Mouse (Mus musculus) erythroid progenitor cell, adult 5-6 weeks (primary cell): ENCODE data around the gene Atf6. TPM values are rescaled to one million over a fixed set of nuclear protein-coding genes. Genes with fewer than 3 reads are reported as not detected.

ENCODE experiments used
- ATAC-seq: replicated peaks from 2 replicates; pipeline ENCODE4 v1.8.0; 2016; ENCODE audit warnings: moderate number of reproducible peaks, mild to moderate bottlenecking, moderate TSS enrichment, inconsistent platforms; ENCODE audit not compliant: poor library complexity, low FRiP score, severe bottlenecking
- total RNA-seq, 2 experiments: library from RNA; stranded (forward) in 1 of 2; stranded (reverse) in 1 of 2; fragments of 150-400 nt in 1 of 2; fragments of 186-747, 209-891 nt in 1 of 2; gene quantifications; 2 replicates each; pipeline versions ENCODE4 v1.2.3 to v1.2.4; 2015 to 2017; ENCODE audit warnings: low replicate concordance in 2 of 2

Gene Atf6
- total RNA-seq, 2 experiments from 2014 or later = 26.4 to 27.2 TPM

DNA sequence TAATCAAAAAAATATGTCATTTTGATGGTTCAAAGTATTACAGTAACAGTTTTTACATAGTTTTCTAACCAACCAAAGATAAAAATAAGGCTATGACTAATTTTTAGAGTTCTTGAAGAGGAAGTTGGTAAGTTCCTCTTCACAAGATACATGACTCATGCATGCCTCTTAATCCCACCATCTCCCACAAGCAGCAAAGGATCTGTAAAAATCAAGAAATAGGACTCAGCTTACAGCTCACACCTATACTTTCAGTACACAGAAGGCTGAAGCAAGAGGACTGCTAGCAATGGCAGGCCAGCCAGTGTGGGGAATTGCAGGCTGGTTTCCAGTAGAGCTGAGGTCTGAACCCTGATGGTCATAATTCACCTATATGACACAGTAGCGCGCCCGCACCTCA lies 14.0 kb downstream of the Atf6 start:
- ATAC-seq = no peak

DNA sequence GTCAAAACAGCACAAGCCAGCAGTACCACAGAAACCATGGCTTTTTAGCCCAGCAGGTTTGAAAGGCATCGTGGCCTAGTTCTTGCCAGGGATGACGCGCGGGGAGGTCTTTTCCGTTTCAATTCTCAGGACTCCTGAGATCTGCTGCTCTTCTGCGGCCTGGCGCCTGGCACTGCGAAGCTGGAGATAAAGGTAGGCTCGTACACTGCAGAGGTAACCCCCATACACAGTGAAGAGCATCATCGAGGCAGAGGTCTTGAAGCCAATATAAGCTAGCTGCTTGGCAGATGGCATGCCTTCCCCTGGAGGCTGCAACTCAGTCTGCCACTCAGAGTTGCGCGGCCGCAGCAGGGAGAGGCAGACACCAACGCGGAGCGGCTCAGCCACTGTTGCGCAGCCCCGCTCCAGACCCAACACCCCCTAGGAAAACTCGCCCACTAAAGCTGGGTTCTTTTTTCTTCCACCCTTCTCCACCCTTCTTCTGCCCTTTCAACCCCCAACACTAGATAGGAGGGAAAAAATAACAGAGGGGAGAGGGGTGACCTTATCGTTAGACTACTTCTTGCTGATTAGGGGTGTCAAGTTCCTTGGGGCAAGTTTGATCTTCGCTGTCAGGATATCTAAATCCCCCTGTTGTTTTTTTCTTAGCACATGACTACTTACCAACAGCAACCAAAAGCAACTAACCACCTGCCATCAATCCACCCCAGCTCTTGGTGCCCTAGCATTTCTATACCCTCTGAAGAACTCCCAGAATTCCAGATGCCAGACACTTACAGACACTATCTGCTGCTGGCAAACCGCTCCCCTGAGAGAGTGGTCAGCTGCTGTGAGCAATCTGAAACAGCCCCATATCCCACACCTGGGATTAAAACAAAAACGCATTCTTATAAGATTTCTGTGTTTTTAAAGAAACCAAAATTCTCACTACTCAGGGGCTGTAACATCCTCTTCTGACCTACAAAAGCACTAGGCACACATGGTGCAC lies 16.6 kb downstream of the Atf6 start:
- no peak for ATAC-seq

DNA sequence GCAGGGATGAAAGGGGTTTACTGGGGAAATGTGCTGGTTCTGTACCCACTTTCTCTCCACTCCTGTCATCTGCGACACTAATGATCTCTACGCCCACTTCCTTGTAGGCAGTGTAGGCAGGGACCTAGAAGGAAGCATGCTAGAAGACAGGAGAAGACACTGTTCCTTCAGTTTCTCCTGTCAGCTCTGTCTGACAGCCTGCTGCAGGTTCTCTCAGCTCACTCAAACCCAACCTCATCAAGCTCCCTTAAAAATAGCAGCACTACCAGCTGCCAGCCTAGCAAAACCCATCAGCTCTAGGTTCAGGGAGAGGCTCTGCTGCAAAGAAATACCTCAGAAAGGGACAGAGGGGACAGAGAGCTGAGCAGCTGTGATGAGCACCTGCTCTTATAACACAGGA lies 17.6 kb downstream of the Atf6 start:
- no peak for ATAC-seq

DNA sequence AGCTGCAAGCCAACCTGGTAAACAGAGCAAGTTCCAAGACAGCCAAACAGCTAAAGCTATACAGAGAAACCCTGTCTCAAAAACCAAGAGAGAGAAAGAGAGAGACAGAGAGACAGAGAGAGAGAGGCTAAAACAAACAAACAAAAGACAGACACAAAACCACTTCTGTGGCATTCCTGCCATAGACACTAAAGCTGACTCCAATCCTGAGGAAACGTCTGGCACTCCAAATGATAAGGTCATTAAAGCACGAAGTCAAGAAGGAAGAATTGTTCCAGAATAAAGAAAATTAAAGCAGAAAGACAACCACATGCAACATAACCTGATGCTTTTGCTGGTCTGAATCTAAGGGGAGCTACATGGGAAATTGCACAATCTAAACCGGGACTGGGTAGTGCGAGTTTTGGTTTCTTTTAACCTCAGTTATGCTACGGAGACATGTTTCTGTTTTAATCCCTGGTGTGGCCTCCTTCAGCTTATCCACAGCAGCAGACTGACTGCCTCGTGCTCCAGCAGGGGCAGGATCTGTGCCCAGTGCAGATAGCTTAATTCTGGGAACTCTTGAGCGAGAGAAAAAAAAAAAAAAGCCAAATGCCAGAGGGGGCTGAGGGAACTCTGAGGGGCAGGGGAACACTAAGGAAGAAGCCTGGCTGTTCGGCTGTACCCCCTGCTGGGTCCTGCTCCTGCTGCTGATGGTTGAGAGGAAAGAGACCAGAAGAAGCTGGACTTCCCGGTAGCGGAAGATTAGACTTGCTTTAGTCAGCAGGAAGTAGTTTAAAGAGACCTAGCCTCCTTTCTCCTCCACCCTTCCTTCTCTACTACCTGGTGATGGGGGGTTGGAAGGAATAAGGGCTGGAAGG lies 21.9 kb downstream of the Atf6 start:
- ATAC-seq = peak; percentile 42; the same call in 1 of the 2 replicates

DNA sequence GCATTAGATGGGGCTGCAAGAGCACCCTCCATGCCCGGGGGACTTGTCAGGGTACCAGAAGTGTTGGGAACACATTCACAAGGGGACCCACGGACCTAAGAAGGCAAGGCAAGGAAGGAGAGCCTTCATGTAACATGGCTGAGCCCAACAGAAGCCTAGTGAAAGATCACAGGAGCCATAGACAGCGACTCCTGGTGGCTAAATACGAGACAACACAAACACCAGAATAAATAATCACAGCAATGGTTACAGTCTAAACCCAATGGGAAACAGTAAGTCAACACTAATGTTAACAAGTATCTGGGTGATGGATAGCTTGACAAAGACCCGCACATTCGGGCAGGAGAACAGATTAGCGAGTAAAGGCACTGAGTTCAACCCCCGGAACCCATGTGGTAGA lies 23.2 kb downstream of the Atf6 start:
- peak; percentile 67 for ATAC-seq

DNA sequence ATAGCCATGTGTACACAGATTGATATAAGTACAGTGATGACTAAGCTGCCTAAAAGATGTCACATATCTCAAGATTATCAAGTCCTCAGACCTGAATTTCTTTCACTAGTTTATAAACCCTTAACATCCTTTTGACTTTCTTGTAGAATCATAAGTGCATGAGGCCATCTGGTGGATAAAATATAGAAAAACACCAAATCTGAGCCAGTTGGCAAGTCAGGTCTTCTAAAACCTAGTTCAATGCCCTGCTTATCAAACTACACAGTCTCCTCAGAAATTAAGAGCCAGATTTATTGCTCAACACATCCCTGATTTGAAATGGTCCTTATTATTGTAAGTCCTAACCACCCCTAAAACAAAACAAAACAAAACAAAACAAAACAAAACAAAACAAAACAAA lies 27.9 kb downstream of the Atf6 start:
- no peak for ATAC-seq

DNA sequence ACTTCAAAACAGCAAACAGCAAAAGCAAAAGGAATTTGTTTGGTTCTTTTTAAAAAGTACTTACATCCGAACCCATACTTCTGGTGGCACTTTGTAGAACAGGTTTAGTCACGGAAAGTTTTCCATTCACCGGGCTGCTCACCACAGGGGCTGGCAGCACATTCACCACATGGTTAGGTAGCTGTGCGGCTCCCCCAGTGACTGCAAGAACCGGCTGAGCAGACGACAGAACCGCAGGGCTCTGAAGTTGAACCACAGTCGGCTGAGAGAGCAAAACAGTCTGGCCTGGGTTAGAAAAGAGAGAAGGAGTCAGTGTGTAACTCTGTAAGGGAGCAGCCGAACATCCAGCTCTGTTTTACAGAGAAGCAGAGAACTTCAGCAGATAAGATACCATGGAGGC lies 32.8 kb downstream of the Atf6 start:
- ATAC-seq = no peak

DNA sequence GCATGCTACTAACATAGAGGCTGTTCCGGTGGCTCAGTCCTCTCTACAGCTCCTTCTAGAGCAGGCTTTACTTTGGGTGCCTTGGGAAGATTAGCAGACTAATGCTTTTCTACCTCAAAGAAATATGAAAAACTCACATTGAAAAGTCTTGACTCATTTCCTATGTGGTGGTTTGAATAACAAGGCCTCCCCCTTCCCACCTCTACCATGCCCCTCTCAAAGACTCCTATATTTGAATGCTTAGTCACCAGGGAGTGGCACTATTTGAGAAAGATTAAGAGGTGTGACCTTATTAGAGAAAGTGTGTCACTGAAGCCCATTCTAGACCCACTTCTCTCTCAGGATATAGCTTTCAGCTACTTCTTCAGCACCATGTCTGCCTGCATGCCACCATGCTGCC lies 37.8 kb downstream of the Atf6 start:
- no peak for ATAC-seq

DNA sequence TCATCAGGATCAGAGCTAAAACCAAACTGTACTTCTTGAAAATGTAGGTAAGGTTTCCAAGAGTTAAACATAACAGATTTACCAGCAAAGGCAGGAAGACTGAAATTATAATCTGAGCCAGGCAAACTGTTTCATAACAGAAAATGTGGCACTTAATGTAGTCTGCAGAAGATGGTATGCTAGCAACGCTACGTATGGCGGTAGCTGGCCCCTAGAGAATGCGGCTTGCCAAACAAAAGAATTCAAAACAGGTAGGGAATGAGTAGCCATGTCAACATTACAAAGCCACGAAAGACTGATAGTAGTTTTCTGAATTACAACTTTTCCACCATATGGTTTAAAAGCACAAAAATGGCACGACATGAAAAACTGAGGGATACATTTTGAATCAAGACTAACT lies 38.2 kb downstream of the Atf6 start:
- no peak for ATAC-seq

DNA sequence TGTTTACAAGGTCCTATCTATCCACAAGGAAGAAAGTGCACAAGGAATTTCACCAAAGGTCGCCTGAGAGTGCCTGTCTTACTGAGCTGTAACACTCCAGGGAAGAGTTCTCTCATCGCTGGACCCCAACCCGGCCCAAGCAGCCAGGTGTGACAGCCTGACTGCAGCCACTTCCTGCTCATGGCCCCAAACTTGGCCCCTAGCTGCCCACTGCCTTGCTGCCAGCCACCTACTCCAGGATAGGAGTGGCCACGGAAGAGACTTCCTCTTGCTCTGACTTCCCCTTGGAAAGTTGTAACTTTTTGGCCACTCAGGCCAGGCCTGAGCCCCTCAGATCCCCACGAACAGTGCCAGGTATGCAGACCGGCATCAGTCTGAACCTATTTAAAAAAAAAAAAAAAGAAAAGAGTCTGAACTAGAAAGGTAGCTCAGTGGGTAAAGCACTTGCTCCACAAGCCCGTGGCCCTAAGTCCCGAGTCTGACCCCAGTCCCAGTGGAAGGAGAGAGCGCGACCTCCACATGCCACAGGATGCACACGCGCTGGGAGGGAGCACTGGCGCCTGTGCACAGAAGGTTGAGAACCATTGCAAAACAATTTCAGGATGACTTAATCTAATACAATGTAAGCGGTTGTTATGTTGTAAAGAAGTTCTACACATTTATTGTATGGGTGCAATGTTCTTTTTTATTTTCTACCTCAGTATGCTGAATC lies 47.3 kb downstream of the Atf6 start:
- no peak for ATAC-seq

DNA sequence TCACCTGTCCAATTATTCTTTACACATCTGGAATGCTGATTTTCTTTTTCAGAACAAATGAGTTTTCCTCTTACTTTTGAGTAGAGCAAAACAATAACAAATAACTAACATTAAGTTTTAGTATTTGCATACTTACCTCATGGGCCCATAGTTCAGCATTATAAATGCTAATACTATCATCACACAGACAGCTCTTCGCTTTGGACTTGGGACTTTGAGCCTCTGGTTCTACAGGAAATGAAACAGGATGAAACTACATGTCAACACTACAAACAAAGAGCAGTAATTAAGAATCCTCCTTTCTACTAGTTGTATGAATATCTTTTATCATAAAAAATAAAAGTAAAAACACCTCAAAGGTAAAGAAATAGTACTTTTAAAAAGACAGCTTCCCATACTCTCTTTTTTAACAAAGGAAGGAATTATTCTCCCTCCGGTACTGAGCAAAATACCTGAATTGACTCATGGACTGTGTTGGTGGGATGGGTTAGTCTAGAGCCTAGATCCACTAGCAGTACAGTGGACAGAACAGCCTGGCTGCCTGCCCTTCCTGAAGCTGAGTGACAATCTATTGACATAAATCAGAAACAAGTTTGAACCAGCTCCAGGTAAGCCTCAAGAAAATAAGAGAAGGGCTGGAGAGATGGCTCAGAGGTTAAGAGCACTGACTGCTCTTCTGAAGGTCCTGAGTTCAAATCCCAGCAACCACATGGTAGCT lies 52.1 kb downstream of the Atf6 start:
- ATAC-seq = no peak

DNA sequence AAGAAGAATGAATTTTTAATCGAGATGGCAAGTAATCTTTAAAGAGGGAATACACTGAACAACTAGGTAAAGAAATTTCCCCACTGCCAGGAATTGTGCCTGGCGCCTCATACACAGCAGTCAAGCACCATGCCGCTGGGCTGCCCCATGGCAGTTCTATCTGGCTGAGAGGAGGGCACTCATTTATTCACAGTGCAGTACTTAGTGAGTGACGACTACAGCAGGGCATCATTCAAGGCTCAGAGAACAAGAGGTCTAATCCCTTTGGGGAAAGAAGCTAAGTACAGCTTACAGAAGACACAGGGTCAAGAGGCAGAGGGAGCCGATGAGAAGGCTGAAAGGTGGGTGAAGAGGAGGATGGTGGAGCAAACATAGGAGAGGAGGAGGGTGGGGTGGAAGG lies 54.7 kb downstream of the Atf6 start:
- ATAC-seq = no peak

DNA sequence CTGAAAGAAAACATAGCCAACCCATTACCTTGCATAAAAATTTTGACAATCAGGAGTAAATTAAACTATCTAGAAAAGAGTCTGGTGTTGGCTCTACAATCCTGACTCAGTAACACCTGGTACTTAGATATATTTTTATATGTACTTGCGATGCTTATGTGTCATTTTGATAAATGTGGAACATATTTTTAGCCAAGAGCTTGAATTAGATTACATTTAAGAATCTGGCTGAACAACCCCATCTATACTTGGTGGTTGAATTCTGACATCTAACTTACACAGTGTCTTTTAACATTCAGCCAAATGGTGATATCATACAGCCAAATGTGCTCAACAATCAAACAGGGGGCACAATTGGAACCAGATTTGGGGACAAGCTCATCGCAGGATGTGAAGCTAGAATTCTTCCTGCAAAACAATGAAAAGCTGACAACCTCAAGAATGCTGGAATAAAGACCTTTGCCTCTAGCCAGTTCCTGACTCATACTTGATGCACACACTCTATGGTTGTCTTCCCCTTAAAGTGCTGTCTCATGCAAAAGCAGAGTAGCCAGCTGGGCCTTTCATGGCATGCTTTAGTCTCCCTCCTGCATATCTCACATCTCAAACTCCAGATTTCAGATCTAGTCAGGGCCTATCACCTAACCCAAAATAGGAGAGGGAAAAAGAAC lies 59.8 kb downstream of the Atf6 start:
- ATAC-seq = no peak

DNA sequence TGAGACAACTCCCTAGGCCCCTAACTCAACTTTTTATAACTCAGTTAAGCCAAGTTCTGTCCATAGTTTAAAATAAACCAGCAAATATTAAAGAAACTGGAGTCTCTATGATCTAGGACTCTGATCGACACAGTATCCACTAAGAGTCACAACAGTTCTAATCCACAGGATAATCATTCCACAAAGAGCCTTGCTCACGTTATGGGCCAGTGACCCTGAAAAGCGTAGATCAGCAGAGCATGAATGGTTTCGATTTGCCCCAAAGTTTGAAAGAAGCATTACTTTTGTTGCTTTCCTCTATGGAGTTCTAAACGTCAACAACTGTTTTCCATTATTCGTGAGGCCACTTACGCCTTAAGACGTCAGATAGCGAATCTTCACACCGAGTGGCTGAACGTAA lies 62.9 kb downstream of the Atf6 start:
- ATAC-seq = no peak

DNA sequence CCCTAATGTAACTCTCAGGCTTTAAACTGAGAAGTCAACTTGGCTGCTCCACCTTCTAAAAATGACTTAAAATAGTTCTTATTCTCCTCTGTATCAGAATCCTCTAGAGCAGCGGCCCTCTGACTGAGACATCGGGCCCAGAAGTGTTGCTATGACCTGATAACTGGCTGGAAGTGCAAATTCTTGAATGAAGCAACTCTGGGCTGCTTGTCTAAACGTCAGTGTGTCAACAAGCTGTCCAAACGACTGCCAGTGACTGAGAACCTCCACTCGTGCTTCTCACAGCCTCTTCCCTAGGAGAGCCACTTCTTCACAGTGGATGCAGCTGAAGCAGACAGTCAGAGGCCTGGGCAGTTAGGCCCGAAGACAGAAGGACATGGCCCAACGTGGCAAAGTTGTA lies 64.9 kb downstream of the Atf6 start:
- no peak for ATAC-seq

DNA sequence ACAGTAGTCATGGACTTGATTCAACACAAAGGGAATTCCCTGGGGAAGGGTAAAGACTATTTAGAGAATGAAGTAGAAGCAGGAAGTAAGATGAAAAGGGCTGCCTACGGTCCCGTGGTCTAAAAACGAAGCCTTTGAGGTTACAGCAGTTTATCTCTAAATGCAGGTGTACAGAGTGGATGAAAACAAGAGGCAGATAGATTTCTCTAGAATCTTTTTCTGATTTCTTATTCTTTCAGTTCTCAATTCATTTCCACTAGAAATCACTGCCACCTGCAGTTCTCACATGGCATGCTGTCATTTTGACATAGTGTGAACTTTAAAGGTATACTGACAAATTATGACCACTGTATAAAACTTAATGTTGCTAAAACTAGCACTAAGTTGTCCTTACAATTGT lies 66.9 kb downstream of the Atf6 start:
- ATAC-seq = no peak

DNA sequence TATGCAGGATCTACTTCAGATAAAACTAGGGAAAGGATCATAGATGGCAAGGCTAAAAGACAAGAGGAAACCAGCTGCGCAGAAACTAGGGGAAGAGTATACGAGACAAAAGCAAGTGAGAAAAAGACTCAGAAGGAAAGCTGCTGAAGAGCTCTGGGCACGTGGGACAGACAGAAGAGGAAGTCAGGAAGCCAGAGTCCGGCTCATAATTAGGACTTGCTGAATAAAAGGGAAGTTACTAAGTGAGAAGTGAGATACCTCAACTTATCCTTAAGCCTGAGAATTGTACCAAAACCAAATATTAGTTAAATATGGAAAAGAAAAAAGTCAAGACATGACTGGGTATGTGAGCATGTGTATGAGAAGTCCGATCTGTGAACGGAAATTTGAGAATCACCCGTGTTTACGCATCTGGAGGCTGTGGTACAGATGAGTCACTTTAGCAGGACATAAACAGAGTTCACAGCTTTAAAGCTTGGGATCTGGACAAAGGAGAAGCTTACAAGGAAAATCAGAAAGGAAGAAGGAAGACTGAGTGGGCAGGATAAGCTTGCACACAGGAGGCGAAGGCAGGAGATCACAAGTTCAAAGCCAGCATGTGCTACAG lies 71.7 kb downstream of the Atf6 start:
- ATAC-seq = no peak

DNA sequence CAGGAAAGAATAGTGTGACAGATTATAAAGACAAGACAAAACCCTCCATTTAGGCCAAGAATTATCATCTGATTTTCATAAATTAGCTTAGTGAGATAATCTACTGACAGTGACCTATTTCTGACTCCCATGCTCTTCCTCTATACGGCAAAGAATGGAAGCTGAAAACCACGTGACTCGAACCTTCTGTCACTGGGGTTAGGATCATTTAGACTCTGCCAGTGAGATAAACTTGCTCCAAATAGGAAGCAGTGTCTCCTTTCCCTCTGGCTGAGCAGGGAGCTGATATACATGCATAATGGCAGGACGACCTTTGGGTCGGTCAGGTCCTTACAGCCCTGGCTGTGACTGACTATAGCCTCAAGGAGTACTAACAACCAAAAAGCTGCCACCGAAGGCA lies 76.0 kb downstream of the Atf6 start:
- ATAC-seq = no peak

DNA sequence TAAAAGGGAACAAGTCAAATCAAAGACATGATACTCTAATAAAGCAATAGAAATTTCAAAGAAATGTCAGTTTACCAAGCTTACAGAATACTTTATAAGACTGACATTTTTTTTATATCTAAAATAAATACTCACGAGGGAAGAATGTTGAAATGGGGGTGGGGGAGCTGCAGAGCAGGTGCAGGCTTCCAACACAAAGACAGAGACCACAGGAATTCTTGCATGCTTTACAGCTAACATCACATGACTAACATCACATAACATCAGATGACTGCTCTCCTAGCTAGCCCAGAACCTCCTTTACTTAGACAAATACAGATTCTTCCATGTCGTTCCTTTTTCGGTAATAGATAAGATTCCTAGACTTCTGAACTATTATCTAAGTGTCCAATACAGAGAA lies 76.6 kb downstream of the Atf6 start:
- no peak for ATAC-seq
